15 mouse cellular contexts compared by ENCODE assay signal in genomic region chr16:38940805-38941204, GRCm38 (mm10). TPM values are rescaled to one million over a fixed set of nuclear protein-coding genes. Genes with fewer than 3 reads are reported as not detected.
DNase-seq lines count a peak whose midpoint lies in the region; ATAC-seq and TF ChIP-seq lines count a peak whose summit lies in the region.
"Had no signal": no experiment of that assay in that cellular context is flagged by ENCODE, and none has a peak within 500 bp of the region (broad histone marks: within the 10 kb centered on the region; RNA-seq: fewer than 3 reads in every experiment).

No protein-coding gene starts in this region.

- 90% methylated on average over 3 of the region's 3 CpGs for WGBS in kidney, embryonic 16.5 days
- WGBS in forebrain, postnatal 0 days: 30% methylated on average over 3 of the region's 3 CpGs
- WGBS in midbrain, embryonic 11.5 days: 78% methylated on average over 3 of the region's 3 CpGs
- 40% methylated on average over 3 of the region's 3 CpGs for WGBS in neural tube, embryonic 15.5 days

- no peak for ATAC-seq in kidney, embryonic 16.5 days (ENCODE audit: low FRiP score, low TSS enrichment)
- ATAC-seq in forebrain, postnatal 0 days: 0 out of 2 replicates have a peak, but pooled peaks have one; percentile 26
- ATAC-seq in midbrain, embryonic 11.5 days (ENCODE audit: low FRiP score): peak; percentile 71
- ATAC-seq in neural tube, embryonic 15.5 days (ENCODE audit: low FRiP score): no peak

- no peaks in the 10 kb centered on the region for H3K27me3 ChIP-seq in kidney, embryonic 16.5 days (ENCODE audit: insufficient read depth, low read length)
- H3K27me3 ChIP-seq in forebrain, postnatal 0 days (ENCODE audit: insufficient read depth, low read length): no peaks in the 10 kb centered on the region
- no peaks in the 10 kb centered on the region for H3K27me3 ChIP-seq in midbrain, embryonic 11.5 days (ENCODE audit: control insufficient read depth, insufficient read depth, low read length)
- no peaks in the 10 kb centered on the region for H3K27me3 ChIP-seq in neural tube, embryonic 15.5 days (replicated peaks)

- no peak overlapping the region for H3K4me3 ChIP-seq in kidney, embryonic 16.5 days (ENCODE audit: low read length)
- H3K4me3 ChIP-seq in forebrain, postnatal 0 days (ENCODE audit: low read depth, low read length): no peak overlapping the region
- no peak overlapping the region for H3K4me3 ChIP-seq in midbrain, embryonic 11.5 days (ENCODE audit: low read depth, low read length)
- H3K4me3 ChIP-seq in neural tube, embryonic 15.5 days (replicated peaks): no peak overlapping the region
- H3K4me3 ChIP-seq: erythroblast, embryonic 14.5 days had no signal

- no peaks in the 10 kb centered on the region for H3K36me3 ChIP-seq in kidney, embryonic 16.5 days (ENCODE audit: insufficient read depth, low read length)
- no peaks in the 10 kb centered on the region for H3K36me3 ChIP-seq in forebrain, postnatal 0 days (ENCODE audit: insufficient read depth)
- no peaks in the 10 kb centered on the region for H3K36me3 ChIP-seq in midbrain, embryonic 11.5 days (ENCODE audit: control insufficient read depth, insufficient read depth, low read length)
- no peaks in the 10 kb centered on the region for H3K36me3 ChIP-seq in neural tube, embryonic 15.5 days

- no peak overlapping the region for H3K9ac ChIP-seq in kidney, embryonic 16.5 days (replicated peaks; ENCODE audit: low read length)
- no peak overlapping the region for H3K9ac ChIP-seq in forebrain, postnatal 0 days
- no peak overlapping the region for H3K9ac ChIP-seq in midbrain, embryonic 11.5 days (ENCODE audit: low read length)
- no peak overlapping the region for H3K9ac ChIP-seq in neural tube, embryonic 15.5 days (replicated peaks)

- H3K9me3 ChIP-seq in kidney, embryonic 16.5 days (ENCODE audit: low read length): 0 out of 2 replicates have a peak, but pooled peaks cover 3% of the 10 kb centered on the region
- H3K9me3 ChIP-seq in forebrain, postnatal 0 days (ENCODE audit: low read length): no peaks in the 10 kb centered on the region
- no peaks in the 10 kb centered on the region for H3K9me3 ChIP-seq in midbrain, embryonic 11.5 days (ENCODE audit: control insufficient read depth, low read length)
- H3K9me3 ChIP-seq in neural tube, embryonic 15.5 days (replicated peaks): no peaks in the 10 kb centered on the region

- DNase-seq in kidney, adult 9 months: peak; percentile 35
- no peak for DNase-seq in forebrain, postnatal 0 days
- peak; percentile 83 for DNase-seq in midbrain, embryonic 11.5 days (ENCODE audit: low spot score, missing footprints)
- DNase-seq in gastrocnemius, adult 8-10 months (ENCODE audit: low spot score in 2 of 2): no peak
- DNase-seq in lung, postnatal 36 days: no peak
- DNase-seq in gastrocnemius, postnatal 25 days: no peak
- DNase-seq: adrenal gland, adult 8-10 months; heart, postnatal 36 days; kidney, adult 18-20 months; lung, postnatal 10 days; thymus, postnatal 4 days had no signal

- H3K4me2 ChIP-seq in kidney, embryonic 16.5 days (replicated peaks; ENCODE audit: low read depth, low read length): no peak overlapping the region
- H3K4me2 ChIP-seq in forebrain, postnatal 0 days (ENCODE audit: low read depth): no peak overlapping the region
- H3K4me2 ChIP-seq in midbrain, embryonic 11.5 days: no peak overlapping the region
- H3K4me2 ChIP-seq in neural tube, embryonic 15.5 days: no peak overlapping the region
- H3K4me2 ChIP-seq: heart, embryonic 11.5 days had no signal

- peaks cover 4% of the 10 kb centered on the region; the same call in 1 of the 2 replicates for H3K4me1 ChIP-seq in kidney, embryonic 16.5 days (ENCODE audit: insufficient read depth, low read length)
- 0 out of 2 replicates have a peak, but pooled peaks cover 5% of the 10 kb centered on the region for H3K4me1 ChIP-seq in forebrain, postnatal 0 days (ENCODE audit: insufficient read depth)
- H3K4me1 ChIP-seq in midbrain, embryonic 11.5 days (ENCODE audit: control insufficient read depth, insufficient read depth, low read length): peaks cover 21% of the 10 kb centered on the region
- peaks cover 24% of the 10 kb centered on the region for H3K4me1 ChIP-seq in neural tube, embryonic 15.5 days

- H3K27ac ChIP-seq in kidney, embryonic 16.5 days (ENCODE audit: low read length): no peak overlapping the region
- peak overlapping the region; percentile 40; the same call in 1 of the 2 replicates for H3K27ac ChIP-seq in forebrain, postnatal 0 days (ENCODE audit: low read depth, low read length)
- H3K27ac ChIP-seq in midbrain, embryonic 11.5 days (ENCODE audit: low read depth, low read length): peak overlapping the region; percentile 68; the same call in 1 of the 2 replicates
- 0 out of 2 replicates have a peak overlapping the region, but pooled peaks have one; percentile 52 for H3K27ac ChIP-seq in neural tube, embryonic 15.5 days (replicated peaks)

- no peak for TF ChIP-seq CTCF in forebrain, postnatal 0 days (IDR thresholded peaks at IDR 0.05; ENCODE audit: low read depth)

RNA-seq across cellular contexts. Expression of gene Igsf11, which starts 48.3 kb away (rescaled TPM):
- 2.6 and 2.9 TPM in 2 replicates for polyA plus RNA-seq in kidney, embryonic 16.5 days (2015; fragmentation: Nextera tagmentation; extraction: Ambion mirVana)
- total RNA-seq in forebrain, postnatal 0 days (2014; rRNA removed): 10.8 and 12.2 TPM in 2 replicates
- 1.8 and 2.6 TPM in 2 replicates for polyA plus RNA-seq in forebrain, postnatal 0 days (2015; fragmentation: Nextera tagmentation; extraction: Ambion mirVana)
- polyA plus RNA-seq in midbrain, embryonic 11.5 days (2014; fragmentation: Nextera tagmentation; extraction: Ambion mirVana): 2.0 and 2.1 TPM in 2 replicates
- 3.1 and 3.4 TPM in 2 replicates for polyA plus RNA-seq in neural tube, embryonic 15.5 days (2015; fragmentation: Nextera tagmentation; extraction: Ambion mirVana)
- total RNA-seq in gastrocnemius, adult 8-10 months (2022): under 1 TPM; 0.08 to 0.19 (median 0.13) TPM
- total RNA-seq in gastrocnemius, postnatal 25 days (2021): under 1 TPM; 0.21 to 0.43 TPM
- polyA plus RNA-seq: erythroblast, embryonic 14.5 days had no signal

Comparison
In these comparisons a context has a peak if more than half of its experiments do, and no peak if none do; other contexts are left out.
1. DNase-seq: peak in kidney, adult 9 months (single experiment) and midbrain, embryonic 11.5 days (single experiment); none in forebrain, postnatal 0 days (single experiment), gastrocnemius, adult 8-10 months (0 of 2), lung, postnatal 36 days (single experiment) and gastrocnemius, postnatal 25 days (single experiment).
2. ATAC-seq: peak in forebrain, postnatal 0 days (single experiment) and midbrain, embryonic 11.5 days (single experiment); none in kidney, embryonic 16.5 days (single experiment) and neural tube, embryonic 15.5 days (single experiment).